Mouse (Mus musculus): ENCODE measurements around the gene Psmc6.

Gene Psmc6

GRCm38 (mm10) chr14:45350931-45351859, 21.6 kb downstream of the Psmc6 start, which contains the start of gene Styx:
Gene Styx, plus strand, starts transcription at chr14:45351093.
- DNase-seq (ENCODE audit: low spot score) = peak; percentile 96

DNA sequence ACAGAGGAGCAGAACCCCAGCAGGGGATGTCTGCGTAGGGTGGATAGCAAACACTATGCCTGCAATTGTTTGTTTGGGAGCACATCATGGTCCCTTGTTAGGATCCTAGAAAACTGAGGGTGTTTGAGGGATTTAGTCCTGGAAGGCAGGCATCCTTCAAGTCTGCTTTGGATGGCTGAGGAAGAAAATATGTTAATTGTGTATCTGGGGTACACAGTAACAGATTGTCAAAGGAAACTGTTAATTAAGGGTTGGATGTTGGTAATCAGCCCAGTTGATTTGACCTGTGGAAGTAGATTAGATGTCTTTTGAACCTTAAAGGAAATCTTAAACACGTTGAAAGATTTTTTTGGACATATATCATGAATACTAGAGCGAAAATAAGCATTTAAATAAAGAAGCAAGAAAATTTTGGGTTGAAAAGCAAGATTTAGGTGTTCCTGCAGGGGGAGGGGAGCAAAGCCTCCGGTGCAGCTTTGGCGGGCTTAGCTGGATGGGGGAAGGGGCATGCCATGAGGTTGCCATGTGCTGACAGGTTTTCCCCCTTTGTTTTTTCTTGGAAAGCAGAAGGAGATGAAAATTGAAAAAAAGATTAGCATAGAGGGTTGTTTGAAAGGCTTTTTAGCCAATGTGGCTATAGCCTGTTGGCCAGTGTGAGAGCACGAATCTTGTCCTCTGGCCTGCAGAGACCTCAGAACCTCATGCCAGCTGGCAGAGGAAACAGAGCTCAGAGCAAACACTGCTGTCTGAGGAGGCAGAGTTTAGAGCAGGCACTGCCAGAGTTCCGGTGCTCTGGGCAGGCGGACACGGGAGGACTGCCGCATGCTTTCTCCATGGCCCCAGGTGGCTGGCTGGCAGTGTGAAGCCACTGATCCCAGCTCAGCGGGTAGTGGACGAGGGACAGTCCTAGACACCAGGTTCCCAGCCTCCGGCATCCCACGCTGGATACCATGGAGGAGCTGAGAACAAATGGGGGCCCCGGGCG, 34.9 kb downstream of the Psmc6 start:
- DNase-seq (ENCODE audit: low spot score) = no peak

DNA sequence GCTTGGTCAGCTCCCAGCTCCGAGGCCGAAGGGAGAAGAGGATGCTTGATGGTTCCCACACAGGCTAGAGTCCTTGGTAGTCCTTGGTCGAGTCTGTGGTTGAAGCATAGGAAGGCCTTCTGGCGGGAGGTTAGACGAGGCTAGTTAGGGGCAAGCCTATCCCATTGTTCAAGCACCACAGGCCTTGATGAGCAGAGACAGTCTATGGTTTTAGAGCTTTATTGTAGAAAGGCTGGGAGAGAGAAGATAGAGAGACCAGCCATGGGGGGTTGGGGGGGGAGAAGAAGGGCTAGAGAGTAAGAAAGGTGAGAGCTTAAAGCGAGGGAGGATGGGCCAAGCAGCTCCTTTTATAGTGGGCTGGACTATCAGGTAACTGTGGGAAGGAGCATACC, 35.6 kb downstream of the Psmc6 start:
- DNase-seq (ENCODE audit: low spot score) = no peak

- DNase-seq (ENCODE audit: low spot score) = peak; percentile 45
Observed at GRCm38 (mm10) chr14:45378771-45379170, 49.2 kb downstream of the Psmc6 start.

- DNase-seq (ENCODE audit: low spot score) = no peak
Observed at GRCm38 (mm10) chr14:45380756-45381155, 51.2 kb downstream of the Psmc6 start.

GRCm38 (mm10) chr14:45382912-45383311, 53.3 kb downstream of the Psmc6 start:
- no peak for DNase-seq (ENCODE audit: low spot score)

DNA sequence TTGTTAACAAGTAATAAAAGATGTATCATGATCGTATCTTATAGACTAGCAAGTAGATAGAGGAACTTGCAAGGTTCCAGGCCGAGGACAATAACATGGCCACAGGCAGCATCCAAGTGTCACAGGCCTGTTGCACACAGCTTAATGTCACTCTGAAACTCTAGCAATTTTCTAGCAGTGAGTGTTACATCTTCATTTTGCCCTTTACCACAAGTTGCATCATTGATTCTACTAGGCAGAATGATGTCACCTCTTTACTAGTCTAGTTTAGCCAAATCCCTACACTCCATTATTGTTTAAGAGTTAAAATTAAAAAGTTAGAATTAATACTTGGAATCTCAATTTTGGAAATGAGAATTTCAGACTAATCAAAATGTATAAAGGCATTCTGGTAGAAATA, 56.0 kb downstream of the Psmc6 start:
- DNase-seq (ENCODE audit: low spot score) = no peak

DNA sequence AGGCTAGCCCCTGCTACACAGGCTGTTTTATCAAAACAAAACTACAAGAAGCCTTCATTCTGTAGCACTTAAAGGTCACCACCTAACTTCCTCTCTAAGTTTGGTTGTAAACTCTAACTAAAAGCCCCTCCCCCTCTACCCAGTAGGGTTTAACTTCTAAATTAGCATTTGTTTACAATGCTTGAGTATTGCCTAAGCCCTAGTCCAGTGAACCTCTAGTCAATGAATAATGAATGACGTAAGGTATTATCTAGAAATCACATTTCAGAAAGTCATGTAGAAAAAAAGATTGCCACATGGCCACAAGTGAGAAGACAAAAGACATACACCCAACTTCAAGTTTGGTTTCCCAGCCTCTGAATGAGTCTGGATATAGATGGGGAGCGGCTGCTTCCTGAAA, 57.9 kb downstream of the Psmc6 start:
- peak; percentile 47 for DNase-seq (ENCODE audit: low spot score)

- peak; percentile 93 for DNase-seq (ENCODE audit: low spot score)
Observed at GRCm38 (mm10) chr14:45388345-45389181, 59.0 kb downstream of the Psmc6 start.

DNA sequence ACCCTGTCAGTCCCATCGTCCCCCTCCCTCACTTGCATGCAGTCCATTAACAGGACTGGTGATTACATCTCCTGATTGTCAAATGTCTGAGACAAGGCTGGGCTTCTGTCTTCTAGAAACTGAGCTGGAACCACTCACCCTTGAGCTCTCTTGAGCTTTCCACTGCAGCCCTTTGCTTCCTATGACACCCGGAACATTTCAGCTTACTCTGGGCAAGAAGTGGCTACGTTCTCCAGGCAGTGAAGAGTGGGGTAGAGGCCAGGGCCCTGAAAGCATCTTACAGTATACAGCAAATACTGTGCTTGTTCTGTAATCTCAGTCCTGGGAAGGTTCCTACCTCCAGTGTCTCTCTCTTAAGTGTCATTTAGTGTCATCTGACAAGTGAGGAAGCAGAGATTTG, 59.6 kb downstream of the Psmc6 start:
- DNase-seq (ENCODE audit: low spot score) = no peak

Data from yolk sac, embryonic 10.5 days (tissue).